Mouse (Mus musculus) liver, embryonic 14.5 days (tissue): ENCODE data around the gene Klc3. TPM values are rescaled to one million over a fixed set of nuclear protein-coding genes. Genes with fewer than 3 reads are reported as not detected.

Experiments
- ATAC-seq: fragments of 200-750 bp; cut with Nextera tagmentation; 2 replicates; pipeline ENCODE4 v1.8.0; 2017; ENCODE audit warnings: moderate number of reproducible peaks, mild to moderate bottlenecking, moderate library complexity; ENCODE audit not compliant: insufficient read depth
- DNase-seq, 3 experiments: peaks; one replicate each; pipeline ENCODE4 v3.0.0-alpha.2; 2012 to 2013; ENCODE audit warnings: low read depth in 3 of 3, low spot score in 3 of 3
- H3K27ac ChIP-seq: fragments of 300-500 bp; sonication (generic); 2 replicates; pipeline ENCODE4 v1.5.1; 2014; ENCODE audit warnings: moderate library complexity, mild to moderate bottlenecking, control low read depth, inconsistent platforms
- H3K27me3 ChIP-seq: fragments of 300-500 bp; sonication (generic); 2 replicates; pipeline ENCODE4 v1.6.1; 2014; ENCODE audit warnings: mild to moderate bottlenecking, low read length, moderate library complexity; ENCODE audit not compliant: control insufficient read depth, insufficient read depth
- H3K36me3 ChIP-seq: fragments of 300-500 bp; sonication (generic); replicated peaks from 2 replicates; pipeline ENCODE4 v1.6.1; 2014; ENCODE audit warnings: low read depth; ENCODE audit not compliant: control insufficient read depth, insufficient read depth
- H3K4me1 ChIP-seq, 2 experiments: fragments of 200-500 bp in 1 of 2; fragments of 300-500 bp in 1 of 2; sonication (generic) in 1 of 2; replicated peaks; 2 replicates each; pipeline ENCODE4 v1.6.1; 2012 to 2014; ENCODE audit warnings: antibody characterized with exemption in 1 of 2, inconsistent platforms in 1 of 2, low read length in 1 of 2; ENCODE audit not compliant: control insufficient read depth in 2 of 2, insufficient read depth in 2 of 2
- H3K4me2 ChIP-seq: fragments of 300-500 bp; sonication (generic); 2 replicates; pipeline ENCODE4 v1.6.1; 2014; ENCODE audit warnings: low read depth, mild to moderate bottlenecking, control low read depth, moderate library complexity
- H3K4me3 ChIP-seq, 2 experiments: fragments of 200-500 bp in 1 of 2; fragments of 300-500 bp in 1 of 2; sonication (generic) in 1 of 2; 2 replicates each; pipeline ENCODE4 v1.5.1; 2012 to 2014; ENCODE audit warnings: low read depth in 2 of 2, low read length in 2 of 2, mild to moderate bottlenecking in 2 of 2, control low read depth in 1 of 2, inconsistent platforms in 1 of 2, moderate library complexity in 1 of 2; ENCODE audit not compliant: insufficient read depth in 1 of 2
- H3K9ac ChIP-seq: fragments of 300-500 bp; sonication (generic); replicated peaks from 2 replicates; pipeline ENCODE4 v1.6.1; 2014; ENCODE audit warnings: mild to moderate bottlenecking, control low read depth, moderate library complexity
- H3K9me3 ChIP-seq: fragments of 300-500 bp; sonication (generic); 2 replicates; pipeline ENCODE4 v1.6.1; 2016; ENCODE audit warnings: low read length, mixed read lengths; ENCODE audit not compliant: control insufficient read depth
- CTCF ChIP-seq: IDR thresholded peaks from 2 replicates; pipeline ENCODE4 v1.5.1; 2016; ENCODE audit warnings: antibody characterized with exemption, low read depth, control low read depth
- EP300 ChIP-seq: IDR thresholded peaks from 2 replicates; pipeline ENCODE4 v1.6.1; 2016; ENCODE audit warnings: antibody characterized with exemption, low read depth
- WGBS: fragments of 180-500 bp; shearing (Covaris S2); extraction: QIAGEN DNeasy Blood & Tissue Kit; methylation state at CpG from one replicate; pipeline ENCODE4 v1.1.7; 2014; ENCODE audit not compliant: insufficient replicate concordance; 5-methylcytosine and 5-hydroxymethylcytosine counted together
- polyA plus RNA-seq, 2 experiments: library from polyadenylated mRNA; depleted of rRNA in 1 of 2; stranded (reverse) in 1 of 2; unstranded in 1 of 2; fragments of >200 nt; fragmentation: Nextera tagmentation in 1 of 2; extraction: Ambion mirVana in 1 of 2; gene quantifications; 2 replicates each; pipeline versions ENCODE4 v1.2.1 to v1.2.3; 2012 to 2014

Gene Klc3
- 0.18 and 0.21 TPM in 2 replicates for polyA plus RNA-seq (2012; rRNA removed)
- polyA plus RNA-seq (2014; fragmentation: Nextera tagmentation; extraction: Ambion mirVana): 0.13 and 0.58 TPM in 2 replicates

DNA sequence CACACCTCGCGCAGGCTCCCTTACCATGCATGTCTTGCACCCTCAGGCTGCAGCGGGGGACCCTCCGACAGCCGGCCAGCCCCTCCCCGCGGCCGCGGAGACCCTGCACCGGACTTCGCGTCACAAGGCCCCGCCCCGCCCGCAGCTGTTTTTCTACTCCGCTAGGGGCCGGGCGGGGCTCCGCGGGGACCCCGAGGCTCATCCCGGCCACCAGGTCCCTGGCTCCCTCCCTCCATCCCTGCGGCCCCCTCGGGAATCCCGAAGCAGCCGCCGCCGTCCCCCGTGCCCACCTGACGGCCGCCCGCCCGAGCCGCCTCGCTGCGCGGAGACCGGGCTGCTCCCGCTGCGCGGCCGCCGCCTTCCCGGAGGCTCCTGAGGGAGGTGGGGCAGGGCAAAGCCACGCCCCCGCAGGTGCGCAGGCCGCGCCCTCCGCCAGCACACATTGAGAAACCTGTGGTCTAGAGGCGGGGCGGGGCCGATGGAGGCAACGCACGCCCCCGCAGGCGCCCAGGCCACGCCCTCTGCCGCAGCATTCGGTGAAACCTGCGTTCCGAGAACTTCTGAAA is at the start of gene Klc3:
TSS of gene Klc3 (minus strand) at position 374 of the 566 bp plus-strand sequence.
- Histone ChIP-seq H3K9me3 (peaks cover 2% of the 10 kb centered on the region), H3K27ac (no peak within 1 kb of the TSS), H3K36me3 (no peaks in the 10 kb centered on the region), H3K4me1 (peaks cover 0 to 2% of the 10 kb centered on the region in 2 experiments; a peak in 1 of 4 replicates), H3K9ac (no peak within 1 kb of the TSS), H3K4me3 (peak within 1 kb of the TSS; percentile 24 to 48), H3K4me2 (peak within 1 kb of the TSS; percentile 83), H3K27me3 (peaks cover 34% of the 10 kb centered on the region)
- TF ChIP-seq CTCF (no peak), EP300 (no peak)
- peak; percentile 34 to 73 (median 40) for DNase-seq
- ATAC-seq: peak; percentile 73
- 1% methylated on average over 62 of the region's 62 CpGs for WGBS

DNA sequence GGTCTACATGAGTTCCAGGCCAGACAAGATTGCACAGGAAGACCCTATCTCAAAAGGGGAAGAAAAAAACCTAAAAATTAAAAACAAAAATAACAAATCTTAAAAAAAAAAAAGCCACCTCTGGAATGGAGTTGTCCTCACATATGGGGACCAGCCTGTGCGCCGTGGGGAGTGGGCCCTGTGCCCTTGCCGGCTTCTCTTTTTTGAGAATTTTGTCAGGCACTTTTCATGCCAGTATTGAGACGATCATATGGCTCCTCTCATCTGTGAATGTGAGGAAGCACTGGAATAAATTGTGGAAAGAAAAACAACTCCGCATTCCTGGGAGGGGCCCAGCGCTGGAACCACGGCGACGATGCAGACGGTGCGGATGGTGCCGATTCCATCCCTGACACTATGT is 45.3 kb upstream of the Klc3 start:
- DNase-seq: no peak
- no peaks in the 10 kb centered on the region for H3K36me3 ChIP-seq
- no peaks in the 10 kb centered on the region for H3K9me3 ChIP-seq
- ATAC-seq: no peak
- H3K27ac ChIP-seq: no peak overlapping the region
- H3K9ac ChIP-seq: no peak overlapping the region
- TF ChIP-seq CTCF: no peak
- TF ChIP-seq EP300: no peak
- H3K27me3 ChIP-seq: no peaks in the 10 kb centered on the region
- WGBS: 87% methylated on average over 12 of the region's 12 CpGs
- no peak overlapping the region for H3K4me2 ChIP-seq
- no peaks in the 10 kb centered on the region for H3K4me1 ChIP-seq
- H3K4me3 ChIP-seq: no peak overlapping the region

- no peaks in the 10 kb centered on the region for H3K9me3 ChIP-seq
- DNase-seq (no peak), ATAC-seq (no peak)
- no peak overlapping the region for H3K4me3 ChIP-seq
- no peaks in the 10 kb centered on the region; the same call in 1 of the 2 replicates for H3K36me3 ChIP-seq
- 81% methylated on average over 16 of the region's 16 CpGs for WGBS
- no peak for TF ChIP-seq EP300
- no peak for TF ChIP-seq CTCF
- H3K27me3 ChIP-seq: no peaks in the 10 kb centered on the region
- no peak overlapping the region for H3K4me2 ChIP-seq
- no peak overlapping the region for H3K27ac ChIP-seq
- no peak overlapping the region for H3K9ac ChIP-seq
- no peaks in the 10 kb centered on the region for H3K4me1 ChIP-seq
Measured at GRCm38 (mm10) chr7:19447689-19448088, 43.8 kb upstream of the Klc3 start.

DNA sequence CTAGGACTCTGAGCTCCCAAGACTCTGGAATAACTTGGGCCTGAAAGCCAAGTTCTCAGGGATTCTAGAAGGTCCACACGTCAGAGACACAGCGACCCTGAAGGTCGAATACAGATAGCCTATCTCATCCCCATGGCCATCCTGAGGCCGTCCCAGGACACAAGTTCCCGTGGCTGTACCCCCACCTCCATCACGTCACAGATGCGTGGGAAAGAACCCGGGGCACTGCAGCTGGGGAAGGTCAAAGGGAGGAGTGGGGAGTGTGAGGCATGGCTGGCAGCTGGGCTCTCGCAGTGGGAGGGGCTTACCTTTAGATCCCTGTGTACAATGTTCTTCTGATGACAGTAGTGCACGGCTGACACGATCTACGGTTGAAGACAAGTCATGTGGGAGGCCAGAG is 40.9 kb upstream of the Klc3 start:
- H3K27me3 ChIP-seq: no peaks in the 10 kb centered on the region
- ATAC-seq: no peak
- no peak for DNase-seq
- no peak overlapping the region for H3K9ac ChIP-seq
- H3K4me2 ChIP-seq: no peak overlapping the region
- no peaks in the 10 kb centered on the region; the same call in 1 of the 2 replicates for H3K36me3 ChIP-seq
- 0 out of 4 replicates have a peak, but pooled peaks cover 0 to 2% of the 10 kb centered on the region in 2 experiments for H3K4me1 ChIP-seq
- TF ChIP-seq CTCF (no peak), EP300 (no peak)
- H3K9me3 ChIP-seq: no peaks in the 10 kb centered on the region
- no peak overlapping the region for H3K4me3 ChIP-seq
- 72% methylated on average over 12 of the region's 12 CpGs for WGBS
- H3K27ac ChIP-seq: no peak overlapping the region

DNA sequence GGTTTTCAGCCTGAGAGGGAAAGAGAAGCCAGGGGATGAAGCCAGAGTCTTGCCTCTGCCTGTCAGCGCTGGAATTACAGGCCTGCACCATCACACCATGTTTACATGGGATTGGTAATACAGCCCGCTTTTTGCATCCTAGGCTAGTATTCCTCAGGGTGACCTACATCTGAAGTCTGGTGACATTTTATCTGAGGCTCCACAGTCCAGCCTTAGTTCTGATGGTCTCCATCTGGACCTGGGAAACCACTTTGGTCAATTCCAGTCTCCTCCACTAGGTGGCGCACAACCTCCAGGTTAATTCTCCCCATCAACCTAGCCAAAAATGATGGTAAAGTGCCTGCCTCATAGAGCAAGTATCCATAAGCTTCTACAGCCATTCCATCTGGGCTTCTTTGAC is 39.4 kb upstream of the Klc3 start:
- 31% methylated on average over 3 of the region's 3 CpGs for WGBS
- Histone ChIP-seq H3K4me3 (no peak overlapping the region), H3K4me2 (no peak overlapping the region), H3K9ac (no peak overlapping the region), H3K4me1 (0 out of 4 replicates have a peak, but pooled peaks cover 0 to 2% of the 10 kb centered on the region in 2 experiments), H3K9me3 (no peaks in the 10 kb centered on the region), H3K27ac (no peak overlapping the region), H3K27me3 (no peaks in the 10 kb centered on the region), H3K36me3 (no peaks in the 10 kb centered on the region; the same call in 1 of the 2 replicates)
- ATAC-seq (no peak), DNase-seq (peak; percentile 39 to 45 (median 45))
- TF ChIP-seq EP300 (no peak), CTCF (peak; percentile 91)
